Mouse (Mus musculus) limb, embryonic 15.5 days (tissue): ENCODE results near the gene Sorbs2. TPM values are rescaled to one million over a fixed set of nuclear protein-coding genes. Genes with fewer than 3 reads are reported as not detected.

Source experiments
- ATAC-seq: fragments of 200-750 bp; cut with Nextera tagmentation; 2 replicates; pipeline ENCODE4 v1.8.0; 2017; ENCODE audit warnings: low read depth, moderate TSS enrichment; ENCODE audit not compliant: insufficient number of reproducible peaks, low FRiP score, low TSS enrichment
- H3K27ac ChIP-seq: fragments of 300-500 bp; sonication (generic); 2 replicates; pipeline ENCODE4 v1.5.1; 2015; ENCODE audit warnings: moderate library complexity, mild to moderate bottlenecking, inconsistent platforms
- H3K27me3 ChIP-seq: fragments of 300-500 bp; sonication (generic); 2 replicates; pipeline ENCODE4 v1.6.1; 2015; ENCODE audit warnings: inconsistent platforms
- H3K36me3 ChIP-seq: fragments of 300-500 bp; sonication (generic); 2 replicates; pipeline ENCODE4 v1.6.1; 2015; ENCODE audit warnings: inconsistent platforms
- H3K4me1 ChIP-seq: fragments of 300-500 bp; sonication (generic); 2 replicates; pipeline ENCODE4 v1.6.1; 2015; ENCODE audit warnings: inconsistent platforms
- H3K4me2 ChIP-seq: fragments of 300-500 bp; sonication (generic); 2 replicates; pipeline ENCODE4 v1.6.1; 2015; ENCODE audit warnings: mild to moderate bottlenecking, inconsistent platforms
- H3K4me3 ChIP-seq: fragments of 300-500 bp; sonication (generic); 2 replicates; pipeline ENCODE4 v1.5.1; 2015; ENCODE audit warnings: mild to moderate bottlenecking, inconsistent platforms
- H3K9ac ChIP-seq: fragments of 300-500 bp; sonication (generic); 2 replicates; pipeline ENCODE4 v1.6.1; 2015; ENCODE audit warnings: inconsistent platforms
- H3K9me3 ChIP-seq: fragments of 300-500 bp; sonication (generic); 2 replicates; pipeline ENCODE4 v1.6.1; 2016; ENCODE audit warnings: inconsistent platforms
- WGBS: fragments of 180-500 bp; shearing (Covaris S2); methylation state at CpG from one replicate; pipeline ENCODE4 v1.1.7; 2015; 5-methylcytosine and 5-hydroxymethylcytosine counted together
- polyA plus RNA-seq: library from polyadenylated mRNA; unstranded; fragments of >200 nt; fragmentation: Nextera tagmentation; extraction: Ambion mirVana; gene quantifications from 2 replicates; pipeline ENCODE4 v1.2.1, GENCODE M21; 2015

Sorbs2 gene
- 34.9 and 40.6 TPM in 2 replicates for polyA plus RNA-seq

GRCm38 (mm10) chr8:45507634-45508321 lies at the start of gene Sorbs2:
Gene Sorbs2, plus strand, starts transcription at chr8:45507788.
- H3K4me2 ChIP-seq = peak within 1 kb of the TSS; percentile 43
- 14% methylated on average over 16 of the region's 16 CpGs for WGBS
- 0 out of 2 replicates have a peak within 1 kb of the TSS, but pooled peaks have one; percentile 10 for H3K9ac ChIP-seq
- peak within 1 kb of the TSS; percentile 29 for H3K4me3 ChIP-seq
- peaks cover 7% of the 10 kb centered on the region; the same call in 1 of the 2 replicates for H3K4me1 ChIP-seq
- H3K36me3 ChIP-seq = no peaks in the 10 kb centered on the region
- no peak within 1 kb of the TSS for H3K27ac ChIP-seq
- ATAC-seq = no peak
- no peaks in the 10 kb centered on the region for H3K27me3 ChIP-seq
- H3K9me3 ChIP-seq = no peaks in the 10 kb centered on the region

- Histone ChIP-seq H3K4me2 (no peak overlapping the region), H3K36me3 (no peaks in the 10 kb centered on the region), H3K4me3 (no peak overlapping the region), H3K9ac (no peak overlapping the region), H3K9me3 (no peaks in the 10 kb centered on the region), H3K4me1 (no peaks in the 10 kb centered on the region), H3K27me3 (no peaks in the 10 kb centered on the region), H3K27ac (no peak overlapping the region)
- no peak for ATAC-seq
Observed at GRCm38 (mm10) chr8:45457874-45458273, 49.7 kb upstream of the Sorbs2 start.

DNA sequence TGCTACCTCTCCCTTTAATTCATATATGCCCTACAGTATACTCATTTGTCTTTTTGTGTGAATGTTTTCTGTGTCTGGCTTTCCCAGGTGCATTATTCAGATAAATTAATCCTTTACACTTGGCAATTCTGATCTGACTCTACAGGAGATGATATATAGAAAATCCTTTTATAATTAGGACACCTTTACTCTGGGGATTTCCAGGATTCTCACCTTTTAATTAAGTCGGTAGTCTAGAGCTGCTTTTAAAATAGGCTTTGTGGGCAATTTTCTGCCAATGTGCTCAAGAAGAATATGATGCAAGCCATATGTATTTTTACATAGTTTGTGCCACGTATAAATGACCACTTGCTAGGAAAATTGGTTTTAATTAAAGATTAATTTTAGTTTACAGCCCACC lies 38.6 kb upstream of the Sorbs2 start:
- Histone ChIP-seq H3K9ac (no peak overlapping the region), H3K4me2 (no peak overlapping the region), H3K27me3 (no peaks in the 10 kb centered on the region), H3K4me1 (no peaks in the 10 kb centered on the region), H3K36me3 (no peaks in the 10 kb centered on the region), H3K27ac (no peak overlapping the region), H3K9me3 (no peaks in the 10 kb centered on the region), H3K4me3 (no peak overlapping the region)
- no peak for ATAC-seq
- WGBS = 54% methylated on average over 2 of the region's 2 CpGs

- H3K27ac ChIP-seq = no peak overlapping the region
- WGBS = 64% methylated on average over 8 of the region's 8 CpGs
- no peak overlapping the region for H3K4me2 ChIP-seq
Observed at GRCm38 (mm10) chr8:45469507-45470178, 37.9 kb upstream of the Sorbs2 start.

DNA sequence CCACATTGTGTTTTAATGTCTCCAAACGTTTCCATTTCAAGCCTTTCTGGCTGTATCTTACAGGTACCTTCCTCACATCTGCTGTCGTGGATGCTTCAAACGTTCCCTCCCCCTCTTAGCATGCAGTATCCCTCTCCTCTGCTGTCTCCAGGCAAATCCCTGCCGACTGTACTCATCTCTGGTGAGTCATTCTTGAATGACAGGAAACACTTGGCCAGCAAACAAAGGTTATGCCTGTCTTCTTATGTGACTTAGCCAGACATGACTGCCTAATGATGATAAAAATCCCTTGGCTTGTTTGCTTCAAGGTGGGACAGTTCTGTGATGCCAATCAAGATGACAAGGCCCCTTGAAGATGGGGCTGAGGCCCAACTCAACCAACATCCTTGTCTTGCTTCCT lies 26.7 kb upstream of the Sorbs2 start:
- Histone ChIP-seq H3K4me2 (no peak overlapping the region), H3K9me3 (no peaks in the 10 kb centered on the region), H3K9ac (no peak overlapping the region), H3K27me3 (no peaks in the 10 kb centered on the region), H3K36me3 (no peaks in the 10 kb centered on the region), H3K4me3 (no peak overlapping the region), H3K27ac (no peak overlapping the region), H3K4me1 (no peaks in the 10 kb centered on the region)
- ATAC-seq = no peak
- WGBS = 68% methylated on average over 4 of the region's 4 CpGs

More at GRCm38 (mm10) chr8:45469507-45470178, 37.9 kb upstream of the Sorbs2 start:
- Histone ChIP-seq H3K4me3 (no peak overlapping the region), H3K4me1 (no peaks in the 10 kb centered on the region), H3K27me3 (no peaks in the 10 kb centered on the region), H3K36me3 (no peaks in the 10 kb centered on the region), H3K9ac (no peak overlapping the region), H3K9me3 (no peaks in the 10 kb centered on the region)
- no peak for ATAC-seq

GRCm38 (mm10) chr8:45486281-45486680 lies 21.3 kb upstream of the Sorbs2 start:
- H3K27ac ChIP-seq = no peak overlapping the region
- WGBS = 78% methylated on average over 3 of the region's 3 CpGs
- H3K9me3 ChIP-seq = no peaks in the 10 kb centered on the region
- no peak for ATAC-seq
- no peak overlapping the region for H3K9ac ChIP-seq
- no peaks in the 10 kb centered on the region for H3K27me3 ChIP-seq
- no peaks in the 10 kb centered on the region for H3K4me1 ChIP-seq
- H3K4me3 ChIP-seq = no peak overlapping the region
- no peaks in the 10 kb centered on the region for H3K36me3 ChIP-seq
- no peak overlapping the region for H3K4me2 ChIP-seq

- no peak for ATAC-seq
- Histone ChIP-seq H3K9ac (no peak overlapping the region), H3K27me3 (no peaks in the 10 kb centered on the region), H3K4me2 (no peak overlapping the region), H3K27ac (no peak overlapping the region), H3K4me3 (no peak overlapping the region), H3K36me3 (no peaks in the 10 kb centered on the region), H3K9me3 (no peaks in the 10 kb centered on the region), H3K4me1 (peaks cover 7% of the 10 kb centered on the region; the same call in 1 of the 2 replicates)
- WGBS = 88% methylated on average over 7 of the region's 7 CpGs
Observed at GRCm38 (mm10) chr8:45503971-45504370, 3.6 kb upstream of the Sorbs2 start.

DNA sequence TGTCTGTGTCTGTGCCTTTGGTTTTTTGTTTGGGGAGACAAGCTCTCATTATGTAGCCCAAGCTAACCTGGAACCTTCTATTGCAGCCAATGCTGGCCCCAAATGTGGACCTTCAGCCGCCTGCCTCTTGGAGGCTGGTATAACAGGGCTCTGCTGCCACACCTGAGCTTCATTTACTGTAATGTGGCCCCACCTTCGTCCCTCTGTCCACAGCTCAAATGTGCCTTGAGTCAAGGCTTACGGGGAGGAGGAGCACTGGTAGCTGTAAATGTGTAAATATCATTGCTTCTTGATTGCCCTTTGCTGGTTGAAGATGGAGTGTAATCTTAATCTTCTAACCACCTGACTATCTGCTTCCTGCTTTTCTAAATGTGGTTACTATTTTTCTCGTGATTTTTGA lies 1.2 kb upstream of the Sorbs2 start:
- Histone ChIP-seq H3K4me2 (no peak overlapping the region), H3K36me3 (no peaks in the 10 kb centered on the region), H3K27me3 (no peaks in the 10 kb centered on the region), H3K27ac (no peak overlapping the region), H3K9me3 (no peaks in the 10 kb centered on the region), H3K4me1 (peaks cover 7% of the 10 kb centered on the region; the same call in 1 of the 2 replicates), H3K4me3 (no peak overlapping the region), H3K9ac (no peak overlapping the region)
- ATAC-seq = no peak
- 77% methylated on average over 4 of the region's 4 CpGs for WGBS

GRCm38 (mm10) chr8:45507277-45507633 lies 333 bp upstream of the Sorbs2 start:
- H3K4me1 ChIP-seq = peaks cover 7% of the 10 kb centered on the region; the same call in 1 of the 2 replicates
- no peak overlapping the region for H3K27ac ChIP-seq
- no peaks in the 10 kb centered on the region for H3K27me3 ChIP-seq
- H3K9me3 ChIP-seq = no peaks in the 10 kb centered on the region
- 33% methylated on average over 8 of the region's 8 CpGs for WGBS
- no peak for ATAC-seq
- no peaks in the 10 kb centered on the region for H3K36me3 ChIP-seq
- peak overlapping the region; percentile 29 for H3K4me3 ChIP-seq
- H3K9ac ChIP-seq = no peak overlapping the region
- H3K4me2 ChIP-seq = peak overlapping the region; percentile 43

DNA sequence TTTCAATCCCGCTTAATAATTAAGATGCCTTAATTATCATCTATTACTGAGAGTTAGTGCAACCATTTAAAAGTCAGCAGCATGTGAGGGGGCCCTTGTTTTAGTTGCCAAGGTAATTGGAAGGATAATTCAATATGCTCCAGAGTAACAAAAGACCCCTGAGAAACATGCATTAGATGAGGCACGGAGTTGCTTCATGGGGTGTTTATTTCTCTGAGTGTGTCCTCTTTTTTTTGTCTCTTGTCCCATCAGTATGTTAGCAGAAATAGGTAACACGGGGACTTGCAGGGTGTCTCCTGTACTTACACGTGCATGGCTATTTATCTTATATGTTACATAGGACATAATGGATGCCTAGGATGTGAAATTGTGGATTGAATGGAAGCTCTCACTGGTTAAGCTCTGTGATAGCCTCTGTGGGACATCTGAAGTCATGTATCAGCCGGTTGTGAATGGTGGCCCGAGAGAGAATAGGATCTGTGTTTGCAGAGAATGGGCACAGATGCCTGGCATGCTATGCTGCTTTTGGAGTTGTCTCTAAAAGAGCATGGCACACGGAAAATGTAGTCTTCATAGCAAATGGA lies 1.0 kb downstream of the Sorbs2 start:
- WGBS = 77% methylated on average over 7 of the region's 7 CpGs
- no peak for ATAC-seq
- no peak overlapping the region for H3K9ac ChIP-seq
- H3K4me2 ChIP-seq = peak overlapping the region; percentile 43; the same call in 1 of the 2 replicates
- no peaks in the 10 kb centered on the region for H3K27me3 ChIP-seq
- peaks cover 7% of the 10 kb centered on the region; the same call in 1 of the 2 replicates for H3K4me1 ChIP-seq
- H3K9me3 ChIP-seq = no peaks in the 10 kb centered on the region
- H3K27ac ChIP-seq = no peak overlapping the region
- H3K4me3 ChIP-seq = peak overlapping the region; percentile 29; the same call in 1 of the 2 replicates
- H3K36me3 ChIP-seq = no peaks in the 10 kb centered on the region

DNA sequence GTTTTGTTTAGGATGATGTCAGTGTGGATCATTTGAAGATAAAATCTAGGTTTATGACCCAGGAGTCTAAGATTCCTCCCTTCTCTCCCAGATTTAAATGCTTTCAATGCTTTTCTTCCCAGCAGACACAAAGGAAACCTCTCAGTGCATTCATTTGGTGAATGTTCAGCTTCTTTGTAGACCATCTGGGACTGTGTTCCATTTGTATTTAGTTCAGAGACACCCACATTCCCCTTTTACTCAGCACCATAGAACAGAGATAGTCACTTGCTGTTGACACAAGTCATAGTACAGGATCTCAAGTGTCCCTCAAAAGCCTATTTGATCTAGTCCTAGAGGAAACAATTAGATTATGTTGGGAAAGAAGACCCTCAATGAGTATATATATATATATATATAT lies 4.8 kb downstream of the Sorbs2 start:
- no peaks in the 10 kb centered on the region for H3K27me3 ChIP-seq
- H3K27ac ChIP-seq = no peak overlapping the region
- H3K9ac ChIP-seq = no peak overlapping the region
- H3K36me3 ChIP-seq = no peaks in the 10 kb centered on the region
- H3K4me2 ChIP-seq = no peak overlapping the region
- peaks cover 6% of the 10 kb centered on the region; the same call in 1 of the 2 replicates for H3K4me1 ChIP-seq
- no peaks in the 10 kb centered on the region for H3K9me3 ChIP-seq
- no peak overlapping the region for H3K4me3 ChIP-seq
- ATAC-seq = no peak

- Histone ChIP-seq H3K27me3 (no peaks in the 10 kb centered on the region), H3K4me2 (no peak overlapping the region), H3K9me3 (no peaks in the 10 kb centered on the region), H3K27ac (no peak overlapping the region), H3K4me1 (no peaks in the 10 kb centered on the region), H3K36me3 (no peaks in the 10 kb centered on the region), H3K9ac (no peak overlapping the region), H3K4me3 (no peak overlapping the region)
- ATAC-seq = no peak
- 48% methylated on average over 6 of the region's 6 CpGs for WGBS
Observed at GRCm38 (mm10) chr8:45521595-45521994, 14.0 kb downstream of the Sorbs2 start.
